Mouse (Mus musculus) neural tube, embryonic 13.5 days (tissue): ENCODE measurements at regions not wholly inside any gene's neighbourhood (a gene's known extent, or its start where the extent isn't known, plus 50 kb on each side); places are given as distances from the start of the nearest gene placed in this dataset.

ENCODE experiments used
- ATAC-seq: fragments of 200-750 bp; cut with Nextera tagmentation; 2 replicates; pipeline ENCODE4 v1.8.0; 2017; ENCODE audit warnings: low read depth, mild to moderate bottlenecking, moderate TSS enrichment, moderate library complexity
- H3K27ac ChIP-seq: fragments of 300-500 bp; sonication (generic); replicated peaks from 2 replicates; pipeline ENCODE4 v1.5.1; 2015; ENCODE audit warnings: moderate library complexity, mild to moderate bottlenecking, inconsistent platforms
- H3K27me3 ChIP-seq: fragments of 300-500 bp; sonication (generic); 2 replicates; pipeline ENCODE4 v1.6.1; 2015; ENCODE audit warnings: mild to moderate bottlenecking, inconsistent platforms
- H3K36me3 ChIP-seq: fragments of 300-500 bp; sonication (generic); 2 replicates; pipeline ENCODE4 v1.6.1; 2015; ENCODE audit warnings: mild to moderate bottlenecking, inconsistent platforms
- H3K4me1 ChIP-seq: fragments of 300-500 bp; sonication (generic); replicated peaks from 2 replicates; pipeline ENCODE4 v1.6.1; 2015; ENCODE audit warnings: inconsistent platforms
- H3K4me2 ChIP-seq: fragments of 300-500 bp; sonication (generic); 2 replicates; pipeline ENCODE4 v1.6.1; 2015; ENCODE audit warnings: inconsistent platforms, mild to moderate bottlenecking, moderate library complexity
- H3K4me3 ChIP-seq: fragments of 300-500 bp; sonication (generic); 2 replicates; pipeline ENCODE4 v1.5.1; 2015; ENCODE audit warnings: mild to moderate bottlenecking, inconsistent platforms
- H3K9ac ChIP-seq: fragments of 300-500 bp; sonication (generic); 2 replicates; pipeline ENCODE4 v1.6.1; 2015; ENCODE audit warnings: moderate library complexity, mild to moderate bottlenecking, inconsistent platforms
- H3K9me3 ChIP-seq: fragments of 300-500 bp; sonication (generic); 2 replicates; pipeline ENCODE4 v1.6.1; 2016; ENCODE audit warnings: inconsistent platforms
- WGBS: fragments of 180-500 bp; shearing (Covaris S2); methylation state at CpG from one replicate; pipeline ENCODE4 v1.1.7; 2015; 5-methylcytosine and 5-hydroxymethylcytosine counted together

GRCm38 (mm10) chr8:18158619-18159018 lies 819.4 kb downstream of the Defb40 start:
- Histone ChIP-seq H3K4me3 (no peak overlapping the region), H3K4me2 (no peak overlapping the region), H3K36me3 (no peaks in the 10 kb centered on the region), H3K9me3 (no peaks in the 10 kb centered on the region), H3K27ac (no peak overlapping the region), H3K9ac (no peak overlapping the region), H3K4me1 (peaks cover 6% of the 10 kb centered on the region; the same call in 1 of the 2 replicates), H3K27me3 (no peaks in the 10 kb centered on the region)
- WGBS, result 28% methylated on average over 6 of the region's 6 CpGs
- ATAC-seq, result no peak

DNA sequence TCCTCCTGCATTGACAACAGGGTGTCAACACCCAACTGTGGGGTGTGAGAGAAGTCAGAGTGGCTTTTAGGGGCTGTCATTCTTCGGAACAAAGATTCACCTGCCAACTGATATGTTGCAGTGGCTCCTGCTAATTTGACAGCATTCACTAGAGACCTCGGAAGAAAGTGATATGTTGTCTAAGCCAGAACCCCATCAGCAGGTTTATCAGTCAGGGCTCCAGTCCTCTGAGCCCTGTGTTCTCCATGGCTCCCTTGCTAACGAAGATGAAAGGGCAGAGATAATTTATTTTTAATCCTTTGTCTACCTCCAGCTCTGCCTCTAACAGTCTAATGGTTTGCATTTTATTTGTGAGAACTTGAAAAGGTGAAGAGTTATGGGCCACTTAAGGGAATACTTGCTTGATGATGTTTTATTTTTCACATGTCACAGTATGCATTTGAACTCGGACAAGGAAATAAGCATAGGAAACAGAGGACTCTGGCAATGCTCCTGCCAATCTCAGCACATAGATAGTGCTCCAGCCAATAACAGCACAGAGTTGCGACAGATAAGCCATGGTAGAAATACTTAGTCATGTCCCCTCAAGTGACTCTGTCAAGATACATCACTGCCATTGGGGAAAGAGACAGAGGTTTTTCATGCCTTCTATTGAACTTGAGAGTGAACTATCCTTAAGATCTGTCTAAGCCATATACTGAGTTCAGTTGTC lies 862.6 kb downstream of the Defb40 start:
- WGBS, result 66% methylated on average over 5 of the region's 5 CpGs
- no peak overlapping the region for H3K4me2 ChIP-seq

GRCm38 (mm10) chr8:18113262-18113661 lies 864.8 kb downstream of the Defb40 start:
- no peak overlapping the region for H3K4me2 ChIP-seq
- no peaks in the 10 kb centered on the region for H3K27me3 ChIP-seq
- no peaks in the 10 kb centered on the region for H3K36me3 ChIP-seq
- no peak for ATAC-seq
- 61% methylated on average over 5 of the region's 5 CpGs for WGBS
- H3K27ac ChIP-seq, result no peak overlapping the region
- H3K9ac ChIP-seq, result no peak overlapping the region
- no peaks in the 10 kb centered on the region for H3K4me1 ChIP-seq
- no peak overlapping the region for H3K4me3 ChIP-seq
- H3K9me3 ChIP-seq, result no peaks in the 10 kb centered on the region

More for the DNA sequence above, 862.6 kb downstream of the Defb40 start:
- Histone ChIP-seq H3K27me3 (no peaks in the 10 kb centered on the region), H3K9me3 (no peaks in the 10 kb centered on the region), H3K4me1 (no peaks in the 10 kb centered on the region), H3K9ac (no peak overlapping the region), H3K27ac (no peak overlapping the region), H3K4me3 (no peak overlapping the region), H3K36me3 (no peaks in the 10 kb centered on the region)
- ATAC-seq, result no peak

GRCm38 (mm10) chr8:18109480-18109879 lies 868.6 kb downstream of the Defb40 start:
- H3K27me3 ChIP-seq, result no peaks in the 10 kb centered on the region
- no peak overlapping the region for H3K9ac ChIP-seq
- no peak overlapping the region for H3K4me2 ChIP-seq
- no peaks in the 10 kb centered on the region for H3K36me3 ChIP-seq
- no peak overlapping the region for H3K27ac ChIP-seq
- no peak for ATAC-seq
- H3K4me1 ChIP-seq, result no peaks in the 10 kb centered on the region
- no peaks in the 10 kb centered on the region for H3K9me3 ChIP-seq
- 96% methylated on average over 2 of the region's 2 CpGs for WGBS
- no peak overlapping the region for H3K4me3 ChIP-seq

DNA sequence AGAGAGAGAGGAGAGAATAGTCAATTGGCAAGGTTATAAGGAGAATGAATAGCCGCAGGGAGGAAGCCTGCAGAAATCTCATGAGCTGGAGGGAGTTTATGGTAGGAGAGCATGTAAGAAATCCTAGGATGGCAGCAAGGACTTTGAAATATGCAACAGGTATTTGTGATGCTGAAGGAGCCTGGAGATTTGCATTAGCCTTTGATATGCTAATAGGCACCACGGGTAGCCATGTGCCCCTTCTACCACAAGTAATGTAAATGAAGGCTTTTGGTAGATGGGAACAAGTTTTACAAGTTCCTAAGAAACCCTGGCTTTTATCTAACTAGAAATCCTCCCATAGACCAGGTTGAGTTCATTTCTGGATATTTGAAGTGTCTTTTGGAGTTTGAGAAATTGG lies 871.2 kb downstream of the Defb40 start:
- no peak overlapping the region for H3K9ac ChIP-seq
- no peak overlapping the region for H3K4me3 ChIP-seq
- ATAC-seq, result no peak
- H3K9me3 ChIP-seq, result no peaks in the 10 kb centered on the region
- H3K4me2 ChIP-seq, result no peak overlapping the region
- 33% methylated on average over 2 of the region's 2 CpGs for WGBS
- H3K4me1 ChIP-seq, result no peaks in the 10 kb centered on the region
- H3K36me3 ChIP-seq, result no peaks in the 10 kb centered on the region
- no peak overlapping the region for H3K27ac ChIP-seq
- H3K27me3 ChIP-seq, result no peaks in the 10 kb centered on the region

GRCm38 (mm10) chr8:18065456-18065855 lies 912.6 kb downstream of the Defb40 start:
- no peak overlapping the region for H3K4me2 ChIP-seq
- H3K27me3 ChIP-seq, result no peaks in the 10 kb centered on the region
- H3K4me3 ChIP-seq, result no peak overlapping the region
- 83% methylated on average over 3 of the region's 3 CpGs for WGBS
- H3K9me3 ChIP-seq, result no peaks in the 10 kb centered on the region
- no peak overlapping the region for H3K9ac ChIP-seq
- ATAC-seq, result no peak
- no peaks in the 10 kb centered on the region for H3K4me1 ChIP-seq
- H3K36me3 ChIP-seq, result no peaks in the 10 kb centered on the region
- no peak overlapping the region for H3K27ac ChIP-seq

- no peaks in the 10 kb centered on the region for H3K36me3 ChIP-seq
- no peaks in the 10 kb centered on the region for H3K9me3 ChIP-seq
- H3K9ac ChIP-seq, result no peak overlapping the region
- H3K4me1 ChIP-seq, result no peaks in the 10 kb centered on the region
- no peak overlapping the region for H3K4me2 ChIP-seq
- no peak overlapping the region for H3K27ac ChIP-seq
- no peaks in the 10 kb centered on the region for H3K27me3 ChIP-seq
- 84% methylated on average over 2 of the region's 2 CpGs for WGBS
- no peak overlapping the region for H3K4me3 ChIP-seq
- no peak for ATAC-seq
Measured at GRCm38 (mm10) chr8:18059526-18059925, 918.5 kb downstream of the Defb40 start.

- WGBS, result 79% methylated on average over 2 of the region's 2 CpGs
- H3K27me3 ChIP-seq, result no peaks in the 10 kb centered on the region
- H3K9me3 ChIP-seq, result no peaks in the 10 kb centered on the region
- H3K36me3 ChIP-seq, result no peaks in the 10 kb centered on the region
- no peak for ATAC-seq
- H3K27ac ChIP-seq, result no peak overlapping the region
- no peak overlapping the region for H3K4me3 ChIP-seq
- no peak overlapping the region for H3K4me2 ChIP-seq
- no peak overlapping the region for H3K9ac ChIP-seq
- no peaks in the 10 kb centered on the region for H3K4me1 ChIP-seq
Measured at GRCm38 (mm10) chr8:18021196-18021595, 956.9 kb downstream of the Defb40 start.

DNA sequence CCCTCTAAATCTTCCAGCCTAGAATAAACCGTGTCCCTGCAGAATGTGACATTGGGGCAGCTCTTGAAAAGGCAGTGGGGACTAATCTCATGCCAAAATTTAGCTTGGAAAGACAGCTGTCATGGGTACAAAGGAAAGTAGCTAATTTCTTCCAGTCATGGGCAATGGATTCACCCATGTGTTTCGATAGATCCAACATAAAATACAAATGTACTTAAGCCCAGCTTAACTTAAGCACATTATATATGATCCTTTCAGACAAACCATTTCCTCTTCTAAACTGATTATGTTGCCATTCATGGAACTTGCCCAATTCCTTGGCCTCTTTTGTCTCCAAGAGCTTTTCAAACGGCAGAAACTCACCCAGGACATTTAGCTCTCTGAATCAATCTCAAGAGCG lies 970.5 kb downstream of the Defb40 start:
- no peaks in the 10 kb centered on the region for H3K27me3 ChIP-seq
- no peaks in the 10 kb centered on the region for H3K36me3 ChIP-seq
- no peaks in the 10 kb centered on the region for H3K4me1 ChIP-seq
- no peak overlapping the region for H3K4me3 ChIP-seq
- H3K4me2 ChIP-seq, result no peak overlapping the region
- no peak overlapping the region for H3K9ac ChIP-seq
- no peak overlapping the region for H3K27ac ChIP-seq
- no peak for ATAC-seq
- WGBS, result 75% methylated on average over 4 of the region's 4 CpGs
- H3K9me3 ChIP-seq, result no peaks in the 10 kb centered on the region

GRCm38 (mm10) chr8:18005660-18006059 lies 972.4 kb downstream of the Defb40 start:
- no peak for ATAC-seq

GRCm38 (mm10) chr8:18000750-18001149 lies 977.3 kb downstream of the Defb40 start:
- H3K4me2 ChIP-seq, result no peak overlapping the region
- no peak overlapping the region for H3K27ac ChIP-seq
- 62% methylated on average over 5 of the region's 5 CpGs for WGBS
- H3K36me3 ChIP-seq, result no peaks in the 10 kb centered on the region
- no peaks in the 10 kb centered on the region for H3K9me3 ChIP-seq
- no peaks in the 10 kb centered on the region for H3K27me3 ChIP-seq
- H3K4me3 ChIP-seq, result no peak overlapping the region
- H3K9ac ChIP-seq, result no peak overlapping the region
- ATAC-seq, result 0 out of 2 replicates have a peak, but pooled peaks have one; percentile 27
- H3K4me1 ChIP-seq, result no peaks in the 10 kb centered on the region

More at GRCm38 (mm10) chr8:18005660-18006059, 972.4 kb downstream of the Defb40 start:
- 90% methylated on average over 2 of the region's 2 CpGs for WGBS
- Histone ChIP-seq H3K9ac (no peak overlapping the region), H3K36me3 (no peaks in the 10 kb centered on the region), H3K4me2 (no peak overlapping the region), H3K27me3 (no peaks in the 10 kb centered on the region), H3K9me3 (no peaks in the 10 kb centered on the region), H3K4me1 (no peaks in the 10 kb centered on the region), H3K27ac (no peak overlapping the region), H3K4me3 (no peak overlapping the region)

GRCm38 (mm10) chr8:17984779-17985178 lies 993.3 kb downstream of the Defb40 start:
- H3K9ac ChIP-seq, result no peak overlapping the region
- ATAC-seq, result no peak

DNA sequence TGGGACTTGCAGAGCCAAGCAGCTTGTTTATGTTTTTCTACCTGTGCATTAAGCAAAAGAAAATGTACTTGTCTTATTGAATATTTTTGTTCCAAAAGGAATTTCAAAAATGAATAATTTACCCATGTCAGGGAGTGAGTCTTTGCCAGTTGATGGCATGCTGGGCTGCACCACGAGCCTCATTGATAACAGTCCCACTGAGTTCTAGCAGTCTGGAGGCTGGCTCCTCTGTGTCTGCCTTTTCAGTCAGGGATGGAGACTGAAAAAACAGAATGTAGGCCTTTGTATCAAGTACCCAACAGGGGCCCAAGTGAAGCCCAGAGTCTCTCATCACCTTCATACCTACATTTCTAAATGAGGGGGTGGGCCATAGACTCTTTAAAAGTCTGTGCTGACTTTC lies 1029.2 kb downstream of the Defb40 start:
- Histone ChIP-seq H3K9ac (no peak overlapping the region), H3K27ac (no peak overlapping the region), H3K9me3 (no peaks in the 10 kb centered on the region), H3K36me3 (no peaks in the 10 kb centered on the region), H3K27me3 (no peaks in the 10 kb centered on the region), H3K4me1 (peaks cover 14% of the 10 kb centered on the region), H3K4me3 (no peak overlapping the region), H3K4me2 (peak overlapping the region; percentile 47; the same call in 1 of the 2 replicates)
- 0 out of 2 replicates have a peak, but pooled peaks have one; percentile 40 for ATAC-seq
- 21% methylated on average over 1 of the region's 1 CpGs for WGBS

More at GRCm38 (mm10) chr8:17984779-17985178, 993.3 kb downstream of the Defb40 start:
- Histone ChIP-seq H3K27ac (no peak overlapping the region), H3K4me1 (no peaks in the 10 kb centered on the region), H3K36me3 (no peaks in the 10 kb centered on the region), H3K9me3 (no peaks in the 10 kb centered on the region), H3K27me3 (no peaks in the 10 kb centered on the region), H3K4me2 (no peak overlapping the region), H3K4me3 (no peak overlapping the region)
- 87% methylated on average over 1 of the region's 1 CpGs for WGBS
